Mouse (Mus musculus) C2C12 (cell line): ENCODE data around the gene Adamts17. TPM values are rescaled to one million over a fixed set of nuclear protein-coding genes. Genes with fewer than 3 reads are reported as not detected.

ENCODE experiments used
- H3K27me3 ChIP-seq: one replicate; pipeline ENCODE4 v1.6.1; 2011; ENCODE audit not compliant: control insufficient read depth, insufficient read depth, insufficient read length
- H3K36me3 ChIP-seq: one replicate; pipeline ENCODE4 v1.6.1; 2011; ENCODE audit not compliant: control insufficient read depth, insufficient read depth
- H3K4me3 ChIP-seq: one replicate; pipeline ENCODE4 v1.5.1; 2011; ENCODE audit warnings: mild to moderate bottlenecking, control low read depth; ENCODE audit not compliant: poor library complexity, insufficient read depth, severe bottlenecking
- H3K79me2 ChIP-seq: one replicate; pipeline ENCODE4 v1.6.1; 2011; ENCODE audit not compliant: control insufficient read depth, insufficient read depth
- H3K79me3 ChIP-seq: one replicate; pipeline ENCODE4 v1.6.1; 2011; ENCODE audit warnings: low read depth, control low read depth
- H3ac ChIP-seq: one replicate; pipeline ENCODE3; 2011; ENCODE audit warnings: low read depth; ENCODE audit not compliant: control insufficient read depth, insufficient read length
- CEBPB ChIP-seq: IDR thresholded peaks from one replicate; pipeline ENCODE4 v1.6.1; 2011; ENCODE audit warnings: low read depth, mild to moderate bottlenecking, control low read depth, moderate library complexity
- CTCF ChIP-seq: IDR thresholded peaks from one replicate; pipeline ENCODE4 v1.5.1; 2011; ENCODE audit not compliant: control insufficient read depth, insufficient read depth, insufficient read length
- FOSL1 ChIP-seq: IDR thresholded peaks from one replicate; pipeline ENCODE4 v1.8.0; 2011; ENCODE audit warnings: mild to moderate bottlenecking, low read length; ENCODE audit not compliant: poor library complexity, insufficient read depth, severe bottlenecking
- MAX ChIP-seq: IDR thresholded peaks from one replicate; pipeline ENCODE4 v1.6.1; 2011; ENCODE audit warnings: mild to moderate bottlenecking, control low read depth
- MYOD1 ChIP-seq: IDR thresholded peaks from one replicate; pipeline ENCODE4 v1.6.1; 2011; ENCODE audit warnings: low read depth; ENCODE audit not compliant: control insufficient read depth, insufficient read length
- MYOG ChIP-seq: IDR thresholded peaks from one replicate; pipeline ENCODE4 v1.6.1; 2011; ENCODE audit not compliant: control insufficient read depth, insufficient read length; ENCODE audit errors: extremely low read depth
- USF1 ChIP-seq: IDR thresholded peaks from one replicate; pipeline ENCODE4 v1.6.1; 2011; ENCODE audit warnings: low read depth, mild to moderate bottlenecking, control low read depth, moderate library complexity
- polyA plus RNA-seq: library from polyadenylated mRNA; unstranded; fragments of >200 nt; fragmentation: generic; extraction: Trizol; gene quantifications from one replicate; pipeline ENCODE4 v1.2.1, GENCODE M21; 2012; ENCODE audit warnings: missing spikeins

Adamts17 gene
- polyA plus RNA-seq, 1 experiment: 0.04 TPM

DNA sequence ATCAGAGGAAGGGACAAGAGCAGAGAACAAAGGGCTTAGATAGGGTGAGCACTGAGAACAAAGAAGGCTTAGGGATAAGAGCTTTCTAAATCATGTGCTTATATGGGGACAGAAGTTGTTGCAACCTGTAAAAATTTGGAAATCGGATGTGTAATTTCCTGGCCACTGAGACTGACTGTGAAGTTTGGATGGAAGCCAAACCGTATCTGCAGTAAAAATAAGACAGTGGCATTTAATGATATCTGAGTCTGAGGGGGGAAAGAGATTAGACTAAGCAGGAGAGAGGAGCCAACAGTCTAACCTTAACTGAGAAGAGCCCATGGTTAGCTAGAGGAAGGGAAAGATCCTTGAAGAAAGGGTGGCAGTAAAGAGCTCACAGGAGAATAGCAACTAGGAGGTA lies 295.6 kb downstream of the Adamts17 start:
- Histone ChIP-seq H3K4me3 (no peak overlapping the region), H3K36me3 (no peaks in the 10 kb centered on the region), H3K79me2 (no peaks in the 10 kb centered on the region), H3ac (no peak overlapping the region), H3K79me3 (no peaks in the 10 kb centered on the region), H3K27me3 (peaks cover 26% of the 10 kb centered on the region)
- TF ChIP-seq MAX: no peak
- no peak for TF ChIP-seq MYOD1
- no peak for TF ChIP-seq CTCF
- TF ChIP-seq MYOG: no peak
- TF ChIP-seq FOSL1: no peak
- TF ChIP-seq USF1: no peak
- no peak for TF ChIP-seq CEBPB

DNA sequence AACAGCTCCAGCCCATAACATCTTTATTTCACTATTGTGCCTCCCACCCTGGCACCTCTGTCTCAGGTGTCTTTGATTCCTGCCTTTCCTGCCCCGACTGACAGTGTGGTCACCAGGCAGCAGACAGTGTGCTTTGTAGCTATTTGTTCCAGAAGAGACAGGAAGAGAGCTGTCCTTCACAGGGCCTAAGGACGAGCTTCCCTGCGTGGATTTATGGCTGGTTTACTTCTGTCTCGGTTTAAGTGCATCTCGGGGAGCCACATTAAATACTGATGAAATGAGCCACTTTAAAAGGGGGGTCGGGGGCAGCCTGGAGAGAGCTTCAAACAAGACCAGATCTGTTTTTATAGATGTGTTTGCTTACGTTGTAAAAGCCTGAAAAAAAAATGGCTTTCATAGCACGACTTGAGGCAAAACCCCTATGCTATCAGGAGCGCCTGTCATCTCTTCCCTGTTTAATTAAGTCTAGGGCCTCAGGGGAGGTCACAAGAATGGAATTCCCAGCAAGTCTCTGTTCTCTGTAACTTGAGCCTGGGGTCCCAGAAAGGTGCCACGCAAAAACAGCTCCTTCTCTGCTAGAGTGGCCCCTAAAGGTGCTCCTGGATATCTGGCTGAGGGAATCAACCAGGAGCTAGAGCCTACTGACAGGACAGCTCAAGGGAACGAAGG lies 302.9 kb downstream of the Adamts17 start:
- H3K79me3 ChIP-seq: no peaks in the 10 kb centered on the region
- H3K36me3 ChIP-seq: no peaks in the 10 kb centered on the region
- no peak for TF ChIP-seq CTCF
- TF ChIP-seq MAX: no peak
- TF ChIP-seq FOSL1: no peak
- no peak for TF ChIP-seq MYOG
- TF ChIP-seq CEBPB: no peak
- TF ChIP-seq USF1: no peak
- TF ChIP-seq MYOD1: no peak
- no peak overlapping the region for H3ac ChIP-seq
- no peaks in the 10 kb centered on the region for H3K79me2 ChIP-seq
- H3K4me3 ChIP-seq: no peak overlapping the region
- H3K27me3 ChIP-seq: peaks cover 63% of the 10 kb centered on the region

DNA sequence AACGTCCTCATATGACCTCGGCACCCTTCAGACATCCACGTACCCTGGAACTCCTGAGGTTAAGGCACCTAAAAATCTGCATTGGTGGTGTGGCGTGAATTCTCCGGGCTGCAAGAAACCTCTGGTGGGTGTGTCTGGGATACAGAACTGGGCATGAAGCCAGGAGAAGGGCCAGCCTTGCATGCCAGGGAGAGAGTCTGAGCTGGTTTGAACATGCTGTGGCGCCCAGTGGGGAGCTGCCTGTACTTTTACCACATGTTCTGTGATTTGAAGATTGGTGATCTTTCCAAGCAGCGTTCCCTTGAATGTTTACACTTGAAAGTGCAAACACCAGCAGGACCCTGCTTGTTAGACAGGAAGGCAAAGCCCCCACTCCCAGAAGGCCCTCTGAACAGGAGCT lies 306.2 kb downstream of the Adamts17 start:
- no peak overlapping the region for H3K4me3 ChIP-seq
- H3K79me2 ChIP-seq: no peaks in the 10 kb centered on the region
- H3K27me3 ChIP-seq: peaks cover 46% of the 10 kb centered on the region
- no peaks in the 10 kb centered on the region for H3K36me3 ChIP-seq
- no peak for TF ChIP-seq MYOG
- no peak for TF ChIP-seq MYOD1
- TF ChIP-seq CEBPB: no peak
- TF ChIP-seq USF1: no peak
- no peak for TF ChIP-seq MAX
- TF ChIP-seq FOSL1: no peak
- no peak for TF ChIP-seq CTCF
- no peak overlapping the region for H3ac ChIP-seq
- H3K79me3 ChIP-seq: no peaks in the 10 kb centered on the region

DNA sequence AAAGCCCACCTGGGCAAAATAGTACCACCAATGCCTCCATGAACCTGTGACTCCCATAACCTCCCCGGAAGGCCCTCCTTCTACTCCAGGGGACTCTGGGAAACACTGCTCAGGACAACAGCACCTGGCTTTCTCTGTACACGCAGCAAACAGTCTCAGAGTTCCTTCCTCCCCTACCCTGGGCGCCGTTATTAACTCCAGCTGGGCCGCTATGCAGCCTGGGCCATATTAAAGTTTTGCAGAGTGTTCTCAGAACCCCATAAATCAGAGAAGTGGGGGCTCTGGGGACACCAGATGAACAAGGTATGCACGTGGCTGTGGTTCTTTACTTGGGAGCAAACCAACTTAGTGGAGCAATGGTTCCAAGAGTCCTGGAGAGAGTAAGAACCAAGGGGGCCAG lies 306.6 kb downstream of the Adamts17 start:
- TF ChIP-seq MYOG: no peak
- no peak for TF ChIP-seq CTCF
- TF ChIP-seq USF1: no peak
- TF ChIP-seq MAX: no peak
- no peak for TF ChIP-seq MYOD1
- no peak for TF ChIP-seq FOSL1
- no peak for TF ChIP-seq CEBPB
- Histone ChIP-seq H3K27me3 (peaks cover 46% of the 10 kb centered on the region), H3K36me3 (no peaks in the 10 kb centered on the region)

DNA sequence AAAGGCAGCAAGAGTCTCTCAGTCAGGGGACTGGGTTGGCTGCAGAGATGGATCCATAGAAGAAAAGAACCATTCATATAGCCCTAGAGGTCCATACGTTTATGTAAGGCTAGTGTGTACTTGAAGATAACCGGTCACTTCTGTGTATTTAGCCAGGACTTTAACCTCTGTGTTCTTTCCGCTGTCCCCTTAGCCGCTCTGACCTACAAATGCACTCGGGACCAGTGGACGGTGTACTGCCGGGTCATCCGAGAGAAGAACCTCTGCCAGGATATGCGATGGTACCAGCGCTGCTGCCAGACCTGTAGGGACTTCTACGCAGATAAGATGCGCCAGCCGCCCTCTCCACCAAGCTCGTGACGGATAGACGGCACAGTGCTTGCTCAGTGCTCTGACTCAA lies 310.2 kb downstream of the Adamts17 start:
- Histone ChIP-seq H3K79me3 (no peaks in the 10 kb centered on the region), H3ac (no peak overlapping the region), H3K36me3 (no peaks in the 10 kb centered on the region), H3K79me2 (no peaks in the 10 kb centered on the region), H3K4me3 (no peak overlapping the region), H3K27me3 (peaks cover 14% of the 10 kb centered on the region)
- TF ChIP-seq MAX: no peak
- no peak for TF ChIP-seq MYOG
- no peak for TF ChIP-seq CEBPB
- no peak for TF ChIP-seq FOSL1
- TF ChIP-seq USF1: no peak
- no peak for TF ChIP-seq MYOD1
- TF ChIP-seq CTCF: no peak

More for the DNA sequence above, 306.6 kb downstream of the Adamts17 start:
- Histone ChIP-seq H3K4me3 (no peak overlapping the region), H3K79me2 (no peaks in the 10 kb centered on the region), H3ac (no peak overlapping the region), H3K79me3 (no peaks in the 10 kb centered on the region)

DNA sequence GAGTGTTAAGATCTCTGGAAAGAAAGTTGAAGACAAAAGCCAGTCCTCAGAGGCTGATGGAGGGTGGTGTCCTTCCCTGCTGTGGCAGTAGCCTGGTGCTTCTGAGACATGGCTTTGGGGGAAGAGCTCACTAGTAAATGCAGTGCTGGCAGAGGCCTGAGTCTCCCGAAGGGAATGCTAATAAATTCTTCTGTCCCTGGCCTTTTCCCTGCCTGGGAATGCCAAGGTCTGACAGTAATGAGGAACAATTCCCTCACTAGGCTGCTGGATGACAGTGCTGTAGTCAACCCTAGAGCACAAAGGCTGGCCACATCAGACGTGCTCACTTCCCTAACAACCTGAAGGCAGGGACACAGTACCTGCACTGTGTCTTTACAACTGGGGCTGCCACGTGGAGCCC lies 313.1 kb downstream of the Adamts17 start:
- Histone ChIP-seq H3ac (no peak overlapping the region), H3K36me3 (no peaks in the 10 kb centered on the region), H3K79me2 (no peaks in the 10 kb centered on the region), H3K27me3 (peaks cover 5% of the 10 kb centered on the region), H3K4me3 (no peak overlapping the region), H3K79me3 (no peaks in the 10 kb centered on the region)
- TF ChIP-seq USF1 (no peak), CEBPB (no peak), FOSL1 (no peak), MAX (no peak), CTCF (no peak), MYOG (no peak), MYOD1 (no peak)
